Mouse (Mus musculus) lung, embryonic 14.5 days (tissue): ENCODE measurements around the gene Dxo. TPM values are rescaled to one million over a fixed set of nuclear protein-coding genes. Genes with fewer than 3 reads are reported as not detected.
A peak's percentile ranks its signal among the peaks of the same experiment; 100 is the strongest.
"Not testable (repeated sequence)": the region's sequence is repeated elsewhere in the genome, so short reads cannot be mapped to it uniquely, and the experiment has no call there.

Experiments used
- ATAC-seq: fragments of 200-750 bp; cut with Nextera tagmentation; 2 replicates; pipeline ENCODE4 v1.8.0; 2017; ENCODE audit warnings: mild to moderate bottlenecking, moderate TSS enrichment, moderate library complexity; ENCODE audit not compliant: insufficient read depth
- DNase-seq: peaks from one replicate; pipeline ENCODE4 v3.0.0-alpha.2; 2015
- H3K27ac ChIP-seq: fragments of 300-500 bp; sonication (generic); 2 replicates; pipeline ENCODE4 v1.5.1; 2014; ENCODE audit warnings: low read depth, mild to moderate bottlenecking, moderate library complexity
- H3K27me3 ChIP-seq: fragments of 300-500 bp; sonication (generic); 2 replicates; pipeline ENCODE4 v1.6.1; 2014; ENCODE audit warnings: low read length, control low read depth; ENCODE audit not compliant: insufficient read depth
- H3K36me3 ChIP-seq: fragments of 300-500 bp; sonication (generic); 2 replicates; pipeline ENCODE4 v1.6.1; 2014; ENCODE audit warnings: control low read depth; ENCODE audit not compliant: insufficient read depth
- H3K4me1 ChIP-seq: fragments of 300-500 bp; sonication (generic); 2 replicates; pipeline ENCODE4 v1.6.1; 2014; ENCODE audit warnings: antibody characterized with exemption, control low read depth; ENCODE audit not compliant: insufficient read depth
- H3K4me2 ChIP-seq: fragments of 300-500 bp; sonication (generic); 2 replicates; pipeline ENCODE4 v1.6.1; 2014; ENCODE audit warnings: mild to moderate bottlenecking
- H3K4me3 ChIP-seq: fragments of 300-500 bp; sonication (generic); 2 replicates; pipeline ENCODE4 v1.5.1; 2014; ENCODE audit warnings: low read depth, low read length
- H3K9ac ChIP-seq: fragments of 300-500 bp; sonication (generic); 2 replicates; pipeline ENCODE4 v1.6.1; 2014
- H3K9me3 ChIP-seq: fragments of 300-500 bp; sonication (generic); 2 replicates; pipeline ENCODE4 v1.6.1; 2016; ENCODE audit warnings: low read depth, low read length, control low read depth
- CTCF ChIP-seq: IDR thresholded peaks from 2 replicates; pipeline ENCODE4 v1.5.1; 2016; ENCODE audit warnings: antibody characterized with exemption, low read depth
- WGBS: fragments of 180-500 bp; shearing (Covaris S2); extraction: QIAGEN DNeasy Blood & Tissue Kit; methylation state at CpG from one replicate; pipeline ENCODE4 v1.1.7; 2014; 5-methylcytosine and 5-hydroxymethylcytosine counted together
- polyA plus RNA-seq: library from polyadenylated mRNA; unstranded; fragments of >200 nt; fragmentation: Nextera tagmentation; extraction: Ambion mirVana; gene quantifications from 2 replicates; pipeline ENCODE4 v1.2.1, GENCODE M21; 2014

The Dxo gene
- polyA plus RNA-seq, 1 experiment from 2014 or later, result 71.5 TPM

DNA sequence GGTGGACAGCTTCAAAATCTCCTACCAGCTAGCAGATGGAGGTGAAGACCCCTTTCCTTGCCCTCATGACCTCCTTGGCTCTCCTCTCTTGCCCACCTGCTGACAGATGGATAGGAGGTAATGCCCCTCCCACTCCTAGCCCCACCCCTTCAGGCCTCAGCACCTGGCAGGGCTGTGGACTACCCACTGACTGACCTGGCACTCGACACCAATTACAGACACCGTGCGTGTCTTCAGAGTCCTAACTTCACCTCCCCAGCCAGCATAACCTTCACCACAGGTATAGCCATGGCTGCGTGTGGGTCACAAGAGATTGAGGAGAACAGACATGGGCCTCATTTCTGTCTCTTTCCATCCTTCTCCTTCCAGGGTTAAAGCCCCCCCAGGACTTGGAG, 37.3 kb upstream of the Dxo start:
- no peaks in the 10 kb centered on the region for H3K9me3 ChIP-seq
- H3K36me3 ChIP-seq, result no peaks in the 10 kb centered on the region
- WGBS, result 85% methylated on average over 4 of the region's 4 CpGs
- ATAC-seq, result no peak
- H3K27me3 ChIP-seq, result no peaks in the 10 kb centered on the region
- H3K4me3 ChIP-seq, result no peak overlapping the region
- DNase-seq, result no peak
- no peak overlapping the region for H3K9ac ChIP-seq
- no peak for TF ChIP-seq CTCF
- H3K4me2 ChIP-seq, result no peak overlapping the region
- H3K27ac ChIP-seq, result no peak overlapping the region
- no peaks in the 10 kb centered on the region for H3K4me1 ChIP-seq

DNA sequence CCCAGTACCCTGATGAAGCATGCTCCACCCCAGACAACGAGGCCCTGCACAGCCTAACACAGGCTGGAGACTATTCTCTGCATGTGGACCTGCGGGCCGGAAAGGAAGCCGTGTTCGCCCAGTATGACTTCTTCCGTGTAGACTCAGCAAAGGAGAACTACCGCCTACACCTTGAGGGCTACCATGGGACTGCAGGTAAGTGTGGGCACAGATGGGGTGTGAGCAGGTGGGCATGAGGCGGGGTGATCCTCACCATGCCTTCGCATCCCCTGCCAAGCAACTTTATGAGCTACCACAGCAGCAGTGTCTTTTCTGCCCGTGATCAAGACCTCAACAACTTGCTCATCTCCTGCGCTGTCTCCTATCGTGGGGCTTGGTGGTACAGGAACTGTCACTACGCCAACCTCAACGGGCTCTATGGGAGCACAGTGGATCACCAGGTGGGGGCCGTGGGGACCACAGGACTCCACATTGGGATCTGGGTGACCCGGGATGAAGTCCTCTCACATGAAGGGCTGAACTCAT, 36.0 kb upstream of the Dxo start:
- H3K4me1 ChIP-seq, H3K27me3 ChIP-seq, H3K27ac ChIP-seq, H3K4me3 ChIP-seq, H3K9me3 ChIP-seq, H3K4me2 ChIP-seq, H3K36me3 ChIP-seq, DNase-seq, H3K9ac ChIP-seq, ATAC-seq: not testable (repeated sequence)
- WGBS, result 89% methylated on average over 13 of the region's 16 CpGs

DNA sequence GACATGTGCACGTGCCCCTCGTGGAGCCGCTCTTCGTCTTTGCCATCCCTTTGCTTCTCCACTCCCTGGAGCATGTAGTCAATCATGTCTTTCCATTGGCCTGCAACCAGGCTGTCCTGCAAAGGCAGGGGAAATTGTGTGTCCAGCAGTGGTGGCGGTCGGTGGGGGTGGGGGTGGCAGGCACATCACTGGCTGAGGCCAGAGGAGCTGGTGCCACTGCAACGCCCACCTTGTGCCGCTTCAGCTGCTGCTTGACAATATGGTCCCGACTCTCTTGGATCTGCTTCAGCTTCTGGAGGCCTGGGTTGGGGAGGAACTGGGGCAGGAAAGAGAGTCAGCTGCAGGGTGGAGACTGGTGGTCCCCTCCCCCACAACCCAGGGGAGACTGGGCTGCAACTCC, 34.1 kb upstream of the Dxo start:
- not testable (repeated sequence) for DNase-seq, H3K27me3 ChIP-seq, H3K27ac ChIP-seq, H3K9ac ChIP-seq, H3K36me3 ChIP-seq, ATAC-seq, H3K4me1 ChIP-seq, H3K4me2 ChIP-seq, H3K9me3 ChIP-seq, H3K4me3 ChIP-seq
- WGBS, result 93% methylated on average over 9 of the region's 9 CpGs

DNA sequence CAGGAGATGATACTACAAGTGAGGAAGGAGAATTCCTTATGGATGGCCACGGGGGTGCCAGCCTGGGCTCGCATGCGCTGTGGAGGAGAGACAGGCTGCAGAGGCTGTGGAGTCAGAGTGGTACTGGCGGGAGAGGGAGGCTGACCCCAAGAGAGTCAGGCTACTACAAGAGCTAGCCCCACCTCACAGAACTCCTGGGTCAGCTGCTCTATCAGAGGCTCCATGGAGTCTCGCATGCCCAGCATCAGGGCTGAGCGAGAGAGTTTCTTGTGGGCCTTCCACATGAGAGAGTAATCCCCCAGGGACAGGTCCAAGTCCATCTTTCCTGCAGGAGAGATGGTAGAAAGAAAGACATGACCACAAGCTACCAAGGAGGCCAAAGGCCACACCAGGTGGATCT, 33.5 kb upstream of the Dxo start:
- not testable (repeated sequence) for H3K9me3 ChIP-seq, H3K9ac ChIP-seq, H3K4me1 ChIP-seq, ATAC-seq, DNase-seq, H3K27me3 ChIP-seq, H3K4me3 ChIP-seq, H3K4me2 ChIP-seq, H3K36me3 ChIP-seq, H3K27ac ChIP-seq
- 89% methylated on average over 6 of the region's 6 CpGs for WGBS

DNA sequence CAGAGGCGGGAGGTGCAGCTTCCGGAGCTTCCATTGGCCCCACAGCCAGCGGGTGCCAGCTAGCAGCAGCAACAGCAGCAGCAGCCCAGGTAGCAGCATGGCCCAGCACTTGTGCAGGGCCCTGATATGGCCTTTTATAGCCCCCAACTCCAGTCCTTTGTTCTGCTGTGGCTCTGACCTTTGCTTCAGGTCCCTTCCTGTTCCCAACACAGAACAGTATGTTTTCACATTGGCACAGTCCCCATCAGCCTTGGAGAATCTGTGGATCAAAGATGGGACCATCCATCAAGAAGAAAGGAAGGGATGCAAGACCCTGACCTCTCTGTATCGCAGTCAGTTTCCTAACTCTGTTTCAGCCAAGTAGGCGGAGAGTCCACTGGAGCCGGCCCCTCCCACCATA, 32.5 kb upstream of the Dxo start, which contains the start of gene Cyp21a1:
Gene Cyp21a1 (minus strand): TSS at position 261 of the 400 bp plus-strand sequence.
- not testable (repeated sequence) for DNase-seq, H3K9me3 ChIP-seq, H3K4me3 ChIP-seq, H3K36me3 ChIP-seq, H3K9ac ChIP-seq, H3K27ac ChIP-seq, H3K4me2 ChIP-seq, H3K27me3 ChIP-seq, ATAC-seq, H3K4me1 ChIP-seq
- WGBS, result 87% methylated on average over 3 of the region's 6 CpGs

DNA sequence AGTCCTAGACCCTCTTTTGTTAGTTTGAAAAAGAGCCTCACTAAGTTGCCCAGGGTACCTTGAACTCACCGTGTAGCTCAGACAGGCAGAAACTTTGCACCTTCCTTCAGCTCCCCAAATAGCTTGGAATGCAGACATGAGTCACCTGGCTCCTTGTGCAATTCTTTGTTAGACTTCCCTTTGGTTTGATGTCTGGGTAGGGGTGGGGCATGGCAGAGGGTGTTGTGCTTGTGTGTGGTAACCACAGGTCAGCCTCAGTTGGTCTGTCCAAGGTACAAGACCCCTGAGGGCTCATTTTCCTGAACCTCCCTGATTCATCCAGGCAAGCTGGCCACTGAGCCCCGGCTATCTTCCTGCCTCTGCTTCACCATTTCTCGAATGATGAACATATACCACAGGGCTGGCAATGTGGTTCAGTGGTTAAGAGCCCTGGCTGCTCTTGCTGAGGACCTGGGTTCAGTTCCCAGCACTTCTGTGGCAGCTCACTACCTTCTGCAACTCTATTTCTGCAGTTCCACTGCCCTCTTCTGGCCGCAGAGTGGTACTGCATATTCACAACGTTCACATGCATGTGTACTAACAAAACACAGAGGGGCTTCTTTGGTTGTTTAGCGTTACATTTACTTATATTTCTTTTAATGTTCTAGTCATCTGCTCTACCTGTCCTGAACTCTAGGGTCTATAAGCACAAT, 31.8 kb upstream of the Dxo start:
- 61% methylated on average over 6 of the region's 6 CpGs for WGBS
- H3K4me2 ChIP-seq, result no peak overlapping the region
- 0 out of 2 replicates have a peak, but pooled peaks cover 7% of the 10 kb centered on the region for H3K9me3 ChIP-seq
- no peaks in the 10 kb centered on the region for H3K27me3 ChIP-seq
- no peaks in the 10 kb centered on the region for H3K36me3 ChIP-seq
- TF ChIP-seq CTCF, result peak; percentile 42
- H3K27ac ChIP-seq, result no peak overlapping the region
- no peaks in the 10 kb centered on the region for H3K4me1 ChIP-seq
- ATAC-seq, result no peak
- no peak overlapping the region for H3K4me3 ChIP-seq
- no peak overlapping the region for H3K9ac ChIP-seq
- DNase-seq, result no peak

DNA sequence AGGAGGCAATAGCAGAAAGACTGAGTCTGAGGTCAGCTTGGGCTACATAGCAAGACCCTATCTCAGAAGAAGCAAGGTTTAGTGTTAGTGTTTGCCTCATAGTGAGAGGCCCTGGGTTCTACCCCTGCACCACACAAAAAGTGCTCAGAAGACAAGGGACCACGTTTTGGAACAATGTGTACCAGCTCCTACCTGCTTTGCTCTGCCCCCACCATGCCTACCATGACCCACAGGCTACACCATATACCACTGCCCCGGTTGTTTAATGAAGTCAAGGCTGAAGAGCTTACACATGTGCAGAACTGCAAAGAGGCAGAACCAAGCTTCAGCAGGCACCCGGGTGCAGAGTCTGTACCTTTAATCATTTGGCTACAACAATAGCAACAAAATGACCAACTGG, 29.6 kb upstream of the Dxo start:
- ATAC-seq (no peak), DNase-seq (no peak)
- Histone ChIP-seq H3K27ac (no peak overlapping the region), H3K4me3 (no peak overlapping the region), H3K36me3 (no peaks in the 10 kb centered on the region), H3K4me1 (no peaks in the 10 kb centered on the region), H3K9ac (no peak overlapping the region), H3K9me3 (0 out of 2 replicates have a peak, but pooled peaks cover 7% of the 10 kb centered on the region), H3K27me3 (no peaks in the 10 kb centered on the region), H3K4me2 (no peak overlapping the region)
- no peak for TF ChIP-seq CTCF
- 62% methylated on average over 3 of the region's 3 CpGs for WGBS
